Mouse (Mus musculus) frontal cortex, adult 2 months (tissue): ENCODE measurements at regions not wholly inside any gene's neighbourhood (a gene's known extent, or its start where the extent isn't known, plus 50 kb on each side); places are given as distances from the start of the nearest gene placed in this dataset.

Experiments
- DNase-seq, 2 experiments: peaks; one replicate each; pipeline ENCODE4 v3.0.0; 2022; ENCODE audit warnings: low spot score in 1 of 2; ENCODE audit errors: extremely low spot score in 1 of 2

DNA sequence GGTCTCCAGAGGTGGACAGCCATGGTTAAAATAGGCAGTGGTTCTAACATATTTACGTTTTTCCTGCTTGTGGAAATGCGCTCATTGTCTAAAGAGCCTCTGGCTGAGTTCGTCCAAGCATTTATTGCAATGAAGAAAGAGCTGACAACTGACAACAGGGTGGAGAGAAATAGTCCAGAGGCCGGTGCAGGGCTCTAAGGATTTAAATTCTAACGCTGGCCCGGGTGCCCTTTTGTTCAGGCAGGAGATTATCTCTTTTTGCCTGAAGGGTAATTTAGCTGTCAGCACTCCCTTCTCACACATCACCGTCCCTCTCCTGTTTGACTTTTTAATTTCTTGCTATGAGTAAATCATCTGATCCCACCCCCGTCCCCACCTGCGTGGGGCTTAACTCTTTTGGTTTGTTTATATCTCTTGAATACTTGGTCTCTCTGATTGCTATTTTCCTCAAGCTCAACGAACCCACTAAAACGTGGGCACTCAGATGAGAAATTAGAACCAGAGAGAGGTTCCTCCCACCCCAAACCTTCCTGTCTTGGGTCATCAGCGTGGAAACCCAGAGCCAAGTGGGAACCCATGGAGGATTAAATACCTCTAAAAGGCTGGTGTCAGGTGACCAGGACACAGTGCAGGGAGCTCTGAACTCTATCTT lies 145.7 kb upstream of the Tmpo start:
- no peak for DNase-seq

DNA sequence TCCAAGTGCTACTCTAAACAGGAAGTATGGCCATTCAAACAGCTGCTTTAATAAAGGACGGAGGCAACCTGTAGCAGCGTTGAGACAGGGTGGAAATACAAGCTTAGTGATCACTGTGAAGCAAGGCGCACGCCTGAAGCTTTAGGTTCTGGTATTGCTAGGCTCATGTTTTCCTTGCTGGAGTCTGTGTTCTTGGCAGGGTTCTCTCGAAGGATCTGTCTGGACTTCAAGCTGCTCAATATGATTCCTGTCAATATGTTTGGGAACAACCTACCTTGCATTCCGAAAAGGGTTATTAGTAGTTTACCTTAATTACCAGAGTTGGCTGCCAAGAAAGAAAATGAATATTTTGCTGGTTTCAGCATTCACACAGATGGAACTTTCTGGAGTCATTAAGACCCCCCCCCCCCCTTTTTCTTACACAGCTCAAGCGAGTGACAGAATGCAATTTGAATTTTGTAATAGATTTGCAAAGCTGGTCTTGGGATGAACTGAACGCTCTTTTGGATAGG lies 145.1 kb upstream of the Tmpo start:
- DNase-seq = no peak

DNA sequence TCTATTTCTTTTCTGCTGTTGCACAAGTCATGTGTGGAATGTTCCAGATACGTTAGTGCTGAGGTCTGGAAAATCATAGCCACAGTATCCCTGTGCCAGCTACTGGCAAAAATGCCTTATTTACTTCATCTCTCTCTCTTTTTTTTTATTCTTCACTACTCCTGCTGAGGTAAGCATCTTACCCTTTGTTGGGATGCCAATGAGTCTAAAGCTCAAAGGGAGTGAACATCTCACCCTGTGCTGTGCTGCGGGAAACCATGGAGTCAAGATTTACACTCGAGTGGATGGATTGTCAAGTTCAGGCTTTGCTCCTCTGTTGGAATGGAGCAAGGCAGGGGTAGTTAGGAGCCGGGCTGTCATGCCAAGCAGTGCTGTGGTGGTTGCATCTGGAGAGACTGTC lies 140.1 kb upstream of the Tmpo start:
- DNase-seq = no peak

DNA sequence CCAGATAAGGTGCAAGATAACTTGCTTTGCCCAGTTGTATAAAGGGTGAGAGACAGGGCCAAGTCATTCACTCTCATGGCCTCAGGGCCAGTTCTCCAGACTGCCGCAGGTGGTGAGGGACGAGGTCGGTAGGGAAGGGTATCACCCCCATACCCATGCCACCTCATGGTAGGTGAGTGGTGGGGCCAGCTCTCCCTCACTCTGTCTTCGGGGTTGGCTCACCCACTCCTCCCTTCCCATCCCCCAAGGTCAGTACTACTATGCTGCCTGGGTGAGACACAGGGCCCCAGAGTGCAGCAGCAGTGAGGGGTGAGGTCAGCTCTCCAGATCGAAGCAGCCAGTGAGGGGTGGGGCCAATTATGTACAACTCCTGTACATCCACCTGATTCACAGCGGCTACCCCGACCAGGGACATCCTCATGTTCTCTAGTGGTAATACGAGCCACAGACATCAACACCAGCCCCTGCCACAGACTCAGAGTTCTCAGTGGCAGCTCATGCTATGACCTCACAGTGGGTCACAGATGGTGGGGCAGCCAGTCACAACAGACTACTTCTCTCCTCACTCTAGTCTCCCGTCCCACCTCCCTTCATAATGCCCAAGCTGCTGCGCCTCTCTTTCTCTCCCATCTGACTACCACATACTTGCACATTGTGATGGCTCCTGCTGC lies 138.5 kb upstream of the Tmpo start:
- no peak for DNase-seq

DNA sequence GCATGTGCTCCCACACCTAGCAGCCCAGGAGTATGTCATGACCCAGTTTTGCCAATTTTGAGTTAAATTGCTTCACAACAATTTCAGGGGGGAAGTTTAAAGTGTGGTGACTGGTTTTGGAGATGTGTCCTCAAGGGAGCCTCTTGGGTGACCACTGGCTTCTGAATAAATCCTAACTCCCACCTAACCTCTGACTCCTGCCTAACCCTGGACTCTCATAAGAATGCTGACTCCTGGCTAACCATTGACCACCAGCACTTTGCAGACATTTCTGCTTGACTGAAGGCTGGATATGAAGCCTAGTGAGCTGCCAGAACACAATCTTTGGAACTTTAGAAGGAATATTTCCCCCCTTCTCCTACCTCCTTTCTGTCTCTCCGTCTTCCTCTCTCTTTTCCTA lies 133.3 kb upstream of the Tmpo start:
- no peak for DNase-seq

DNA sequence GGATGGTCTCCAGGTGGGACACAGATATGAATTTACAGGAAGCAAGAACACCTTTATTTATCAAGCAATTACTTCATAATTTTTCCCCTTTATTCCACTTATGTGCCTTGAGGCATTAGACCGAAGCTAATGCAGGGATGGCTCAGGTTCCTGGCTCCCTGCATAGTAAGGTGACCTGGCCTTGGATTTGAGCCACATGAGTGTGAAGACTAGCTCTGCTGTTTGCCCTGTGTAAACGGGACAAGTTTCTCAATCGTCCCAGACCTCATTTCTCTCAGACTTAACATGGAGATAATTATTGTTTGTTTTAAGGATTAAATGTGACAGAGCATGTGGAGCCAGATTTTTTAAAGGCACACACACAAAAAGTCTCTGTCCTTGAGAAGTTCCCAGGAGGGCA lies 132.2 kb upstream of the Tmpo start:
- no peak for DNase-seq

DNA sequence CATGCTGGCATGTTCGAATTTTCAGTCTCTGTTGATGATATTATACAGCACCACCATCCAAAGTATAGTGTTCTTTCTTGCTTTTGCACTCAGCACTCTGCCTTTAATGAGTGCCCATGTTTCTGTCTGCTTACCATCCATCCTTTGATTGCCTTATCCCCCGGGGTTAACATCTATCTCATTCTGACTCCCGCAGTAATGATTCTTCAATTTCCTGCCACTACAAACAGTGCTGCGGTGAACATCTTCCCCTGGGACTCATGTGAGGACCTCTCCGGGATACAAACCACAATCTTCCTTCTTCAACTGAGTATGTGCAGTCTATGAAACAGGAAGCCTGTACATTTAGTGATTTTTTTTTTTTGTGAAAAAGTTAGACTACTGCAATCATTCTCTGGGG lies 131.8 kb upstream of the Tmpo start:
- DNase-seq = no peak

DNA sequence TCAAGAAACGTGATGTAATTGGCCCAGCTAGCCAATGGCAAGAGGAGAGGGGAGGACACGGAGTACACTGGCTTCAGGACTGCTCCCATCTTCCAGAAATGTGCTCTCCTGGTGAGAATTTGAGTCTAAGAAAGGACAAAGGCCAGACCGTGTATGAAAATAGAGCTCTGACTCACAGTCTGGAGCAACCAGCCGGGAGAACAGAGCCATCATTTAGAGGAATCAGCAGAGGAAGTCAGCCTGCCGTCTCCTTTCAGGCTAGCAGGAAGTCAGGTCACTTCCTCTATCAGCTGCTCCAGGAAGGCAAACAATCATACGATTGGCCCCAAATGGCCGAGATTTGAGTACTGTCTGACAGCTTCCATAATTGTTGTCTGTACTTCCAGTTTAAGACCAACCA lies 119.0 kb upstream of the Tmpo start:
- no peak for DNase-seq

DNA sequence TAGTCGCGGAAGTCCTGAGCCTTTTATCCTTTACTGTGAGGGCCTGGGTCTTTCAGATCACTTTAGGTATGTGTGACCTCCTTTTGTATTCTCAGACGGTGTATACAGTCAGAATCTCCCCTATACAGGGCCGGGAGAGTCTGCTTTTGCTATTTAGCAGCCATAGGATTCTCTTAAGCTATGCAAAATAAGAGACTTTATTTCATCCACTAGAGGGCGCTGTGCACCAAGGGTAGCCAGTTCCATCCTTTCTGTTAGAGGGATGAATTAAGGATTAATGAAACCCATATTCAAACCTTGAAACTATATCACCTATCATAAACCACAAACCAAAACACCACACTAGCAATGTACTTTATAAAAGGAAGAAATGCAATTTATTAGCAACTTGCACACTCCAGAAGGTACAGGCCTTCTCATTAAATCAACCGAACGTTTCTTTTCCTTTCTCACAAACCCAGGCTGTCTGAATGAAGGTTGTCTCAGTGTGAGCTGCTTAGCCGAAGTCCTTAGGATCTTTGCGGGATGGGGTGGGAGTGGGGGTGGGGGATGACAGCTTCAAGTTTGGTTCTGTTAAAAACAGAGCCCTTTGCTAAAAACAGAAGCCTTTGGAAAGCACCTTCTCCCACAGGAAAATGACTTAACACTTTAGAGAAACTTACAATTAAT lies 116.8 kb upstream of the Tmpo start:
- peak; percentile 21 to 91 for DNase-seq

DNA sequence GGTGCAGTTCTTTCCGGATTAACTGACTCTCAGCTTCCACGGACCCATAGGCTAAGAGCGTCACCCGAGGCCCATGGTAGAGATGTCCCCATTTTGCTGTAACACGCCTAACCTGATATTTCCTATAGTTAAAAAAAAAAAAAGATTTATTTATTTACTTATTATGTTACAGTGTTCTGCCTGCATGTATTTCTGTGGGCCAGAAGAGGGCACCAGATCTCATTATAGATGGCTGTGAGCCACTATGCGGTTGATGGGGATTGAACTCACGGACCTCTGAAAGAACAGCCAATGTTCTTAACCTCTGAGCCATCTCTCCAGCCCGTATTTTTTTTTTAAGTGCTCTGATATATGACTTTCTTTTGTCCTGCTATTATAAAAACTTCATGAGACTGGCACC lies 114.2 kb upstream of the Tmpo start:
- DNase-seq = no peak

DNA sequence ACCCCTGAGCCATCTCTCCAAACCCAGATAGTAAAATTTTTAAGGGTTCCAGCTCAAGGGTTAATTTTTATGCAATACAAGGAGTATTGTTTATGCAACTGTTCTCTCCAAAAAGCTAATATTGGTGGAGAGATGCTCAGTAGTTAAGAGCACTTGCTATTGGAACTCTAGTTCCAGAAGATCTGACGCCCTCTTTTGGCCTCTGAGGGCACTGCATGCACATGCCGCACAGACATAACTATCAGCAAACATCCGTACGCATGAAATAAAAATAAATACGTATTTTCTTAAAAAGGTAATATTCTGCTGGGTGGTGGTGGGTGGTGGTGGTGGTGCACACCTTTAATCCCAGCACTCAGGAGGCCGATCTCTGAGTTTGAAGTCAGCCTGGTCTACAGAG lies 112.1 kb upstream of the Tmpo start:
- DNase-seq = no peak

DNA sequence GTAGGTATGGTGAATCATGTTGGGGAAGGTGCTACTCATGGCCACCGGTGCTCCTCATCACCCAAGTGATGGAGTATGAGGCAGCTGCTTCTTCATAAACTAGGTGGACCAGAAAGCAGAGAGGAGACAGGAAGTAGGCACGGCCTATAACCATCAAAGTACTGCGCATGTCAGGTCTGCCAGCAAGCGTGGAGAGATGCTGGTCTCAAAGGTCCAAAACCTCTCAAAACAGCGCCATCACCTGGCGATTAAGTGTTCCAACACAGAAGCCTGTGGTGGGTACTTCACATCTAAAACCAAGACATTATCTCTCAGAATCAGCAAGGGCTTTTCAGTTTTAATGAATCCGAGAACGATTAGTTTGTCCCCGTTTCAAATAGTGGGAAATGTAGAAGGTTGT lies 103.1 kb upstream of the Tmpo start:
- DNase-seq = no peak

DNA sequence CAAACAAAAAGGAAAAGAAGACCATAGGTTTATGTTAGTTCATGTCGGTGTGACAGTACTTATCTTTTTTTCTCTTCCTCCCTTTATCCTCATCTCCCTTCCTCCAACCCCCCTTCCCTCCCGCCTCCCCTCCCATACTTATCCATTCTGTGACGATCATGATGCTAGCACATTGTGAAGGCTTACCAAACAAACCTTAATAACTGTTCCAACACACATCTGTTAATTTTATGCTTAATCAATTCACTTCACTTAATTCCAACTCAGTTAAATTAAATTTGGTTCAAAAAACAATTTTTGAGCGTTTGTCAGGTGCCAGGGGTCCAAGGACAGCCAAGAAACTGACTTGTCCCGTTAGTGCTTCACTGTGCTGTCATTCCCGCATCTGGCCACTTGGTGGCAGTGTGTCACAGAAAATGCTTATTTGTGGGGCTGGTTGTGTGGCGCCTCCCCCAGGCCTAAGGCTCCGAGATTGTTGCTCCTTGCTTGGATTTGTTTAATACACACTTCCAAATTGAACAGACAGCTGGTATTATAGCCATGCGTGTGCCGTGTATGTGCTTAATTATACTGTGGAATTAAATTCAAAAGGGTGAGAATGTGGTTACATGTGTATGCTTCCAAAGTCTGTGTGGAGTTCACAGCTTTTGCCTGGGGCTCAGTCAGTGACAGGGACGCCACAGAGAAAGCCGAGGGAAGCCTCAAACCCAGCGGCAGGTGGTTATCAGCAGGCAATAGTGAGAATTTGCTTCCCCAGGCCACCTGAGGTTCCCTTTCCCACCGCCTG lies 90.0 kb upstream of the Tmpo start:
- DNase-seq = peak; percentile 53 to 94

DNA sequence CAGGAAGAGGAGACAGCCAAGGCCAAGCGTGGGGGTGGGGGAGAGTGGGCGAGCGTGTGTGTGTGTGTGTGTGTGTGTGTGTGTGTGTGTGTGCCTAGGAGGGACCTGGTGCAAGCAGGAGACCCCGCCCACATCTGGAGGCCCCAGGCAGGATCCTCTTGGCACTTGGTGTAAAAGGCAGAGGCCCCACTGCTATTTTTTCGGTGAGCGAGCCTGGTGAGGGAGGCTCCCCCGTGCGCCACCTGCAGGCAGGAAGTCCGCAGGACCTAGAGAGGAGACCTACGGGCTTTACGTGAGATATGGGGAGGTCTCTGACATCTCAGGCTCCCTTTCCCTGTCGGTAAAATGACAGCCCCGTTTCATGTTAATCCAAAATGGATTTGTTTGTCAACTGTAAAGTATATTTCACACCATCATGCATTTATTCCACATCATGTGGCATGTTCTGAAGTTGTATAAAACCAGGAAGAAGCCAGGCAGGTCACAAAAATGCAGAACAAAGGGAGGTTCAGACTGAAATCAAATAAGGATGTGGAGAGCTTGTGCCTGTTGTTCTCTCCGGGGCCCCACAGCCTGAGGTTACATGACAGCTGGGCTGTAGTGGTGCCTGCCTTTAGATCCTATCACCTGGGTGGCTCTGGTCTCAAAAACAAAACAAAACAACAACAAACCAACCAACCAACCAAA lies 89.3 kb upstream of the Tmpo start:
- peak in 1 of 2 experiments; percentile 13 for DNase-seq

DNA sequence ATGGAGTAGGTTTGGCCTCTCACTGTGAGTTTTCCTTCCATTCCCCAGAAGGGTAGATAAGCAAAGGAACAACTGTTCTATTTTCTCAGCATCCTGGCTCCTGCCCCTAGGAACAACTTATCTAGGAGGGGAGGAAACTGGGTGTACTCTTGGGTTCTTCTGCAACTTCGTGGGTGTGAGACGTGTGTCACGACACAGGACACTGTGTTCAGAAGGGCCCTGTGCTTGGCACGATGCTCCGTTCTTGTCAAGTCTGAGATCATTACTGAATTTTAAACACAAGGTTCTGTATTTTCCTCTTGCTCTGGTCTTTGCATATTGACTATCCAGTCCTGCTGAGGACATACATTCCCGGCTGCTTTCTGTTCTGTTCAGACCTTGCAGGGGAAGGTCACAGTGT lies 86.8 kb upstream of the Tmpo start:
- no peak for DNase-seq

DNA sequence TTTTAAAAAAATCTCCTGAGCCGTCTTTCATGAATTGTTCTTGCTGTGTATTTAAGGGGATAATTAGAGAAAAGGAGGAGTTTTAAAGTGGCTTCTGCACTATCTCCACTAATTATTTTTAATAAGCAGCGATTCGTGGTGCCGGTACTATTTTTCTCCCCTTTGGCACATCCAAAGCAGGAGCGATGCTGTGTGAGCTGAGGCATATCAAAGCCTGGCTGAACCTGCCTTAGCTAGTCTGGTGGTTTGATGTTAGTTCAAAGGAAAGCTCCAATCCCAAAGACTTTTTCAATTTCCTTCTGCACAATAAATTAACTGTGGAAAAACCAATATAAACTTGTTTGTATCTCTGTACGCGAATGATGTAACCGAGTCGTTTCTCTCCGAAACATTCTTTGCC lies 79.3 kb upstream of the Tmpo start:
- no peak for DNase-seq

DNA sequence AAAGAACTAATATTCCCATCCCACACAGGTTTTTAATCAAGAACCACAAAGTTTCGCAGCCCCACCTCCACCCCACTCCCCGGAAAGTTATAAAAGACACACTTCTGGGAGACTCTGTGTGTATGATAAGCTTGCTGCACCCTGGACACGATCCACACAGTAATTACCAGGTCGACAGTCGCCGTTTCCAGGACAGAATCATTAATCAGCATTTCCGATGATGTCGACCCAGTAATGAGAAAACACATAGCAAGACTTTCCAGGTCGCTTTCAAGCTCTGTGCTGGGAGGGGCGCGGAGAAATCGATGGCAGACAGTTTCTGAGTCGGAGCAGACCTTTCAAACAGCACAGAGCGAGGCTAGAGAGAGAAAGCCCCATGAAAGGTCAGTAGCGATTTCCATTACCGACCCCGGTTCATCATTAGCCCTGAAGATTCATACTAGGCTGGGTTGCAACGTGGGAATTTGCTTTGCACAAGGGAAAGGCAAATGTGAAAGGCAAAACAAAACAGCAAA lies 68.6 kb upstream of the Tmpo start:
- no peak for DNase-seq

DNA sequence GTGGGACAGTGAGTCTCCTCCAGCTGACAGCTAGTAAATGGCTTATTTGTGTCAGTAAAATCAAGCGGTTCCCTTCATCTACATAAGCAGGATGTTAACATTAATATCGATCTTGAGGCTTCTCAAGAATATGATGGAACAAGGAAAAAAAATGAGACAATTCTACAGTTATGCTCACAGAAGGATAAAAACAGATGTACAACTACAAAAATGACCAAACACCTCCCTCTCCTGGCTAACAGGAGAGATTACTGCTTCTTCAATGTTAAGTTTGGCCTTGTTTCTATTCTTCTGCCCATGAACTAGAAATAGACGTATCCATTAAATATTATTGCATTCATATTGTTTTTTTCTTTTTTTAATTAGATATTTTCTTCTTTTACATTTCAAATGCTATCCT lies 63.2 kb upstream of the Tmpo start:
- DNase-seq = peak in 1 of 2 experiments; percentile 29

DNA sequence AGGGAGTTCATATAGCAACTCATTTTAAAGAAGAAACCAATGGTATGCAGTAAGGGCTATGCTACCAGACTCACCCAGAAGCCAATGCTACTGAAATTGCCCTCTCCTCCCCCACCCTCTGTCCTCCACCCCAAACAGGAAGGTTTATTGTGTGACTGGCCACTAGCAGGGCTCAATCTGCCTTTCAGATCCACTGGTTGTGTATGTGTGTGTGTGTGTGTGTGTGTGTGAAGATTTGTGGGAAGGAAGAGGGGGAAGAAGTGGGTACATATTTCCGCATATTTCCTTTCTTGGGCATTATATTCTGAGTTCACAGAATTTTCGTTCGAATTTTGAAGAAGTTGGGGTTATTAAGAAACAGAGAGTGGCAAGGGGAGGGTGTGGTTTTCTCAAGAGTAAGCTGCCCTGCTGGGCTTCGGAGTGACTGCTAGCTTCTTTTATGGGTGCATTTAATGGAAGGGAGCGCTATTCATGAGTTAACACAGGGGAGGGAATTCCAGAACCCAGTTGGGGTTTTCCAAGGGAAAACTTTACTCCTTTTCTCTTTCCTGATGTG lies 61.5 kb upstream of the Tmpo start:
- no peak for DNase-seq

DNA sequence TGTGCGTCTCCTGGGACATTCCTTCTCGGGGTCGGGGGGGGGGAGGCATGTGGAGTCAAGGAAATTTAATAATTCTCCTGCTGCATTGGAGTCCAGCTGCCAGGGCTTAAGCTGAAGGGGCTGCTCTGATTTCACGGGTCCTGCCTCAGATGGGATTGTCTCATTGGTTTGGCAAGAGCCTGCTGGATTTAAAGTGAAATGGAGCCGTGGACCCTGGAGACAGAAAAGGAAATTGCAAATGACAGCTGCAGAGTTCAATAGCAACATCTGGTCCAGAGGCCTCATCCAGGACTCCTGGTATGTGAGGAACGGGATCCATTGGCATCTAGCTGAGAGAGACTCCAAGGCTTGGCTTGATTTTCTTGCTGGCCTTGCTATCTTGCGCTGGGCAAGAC lies 60.5 kb upstream of the Tmpo start:
- no peak for DNase-seq
